Mouse (Mus musculus): Measurements from ENCODE around the gene Gm42420.

Gm42420 gene

GRCm38 (mm10) chr6:39585517-39585916 lies at the start of gene Gm42420:
TSS of gene Gm42420 (plus strand) at chr6:39585753.
- in situ Hi-C loops (cut with MboI, MseI), result no loop called here

GRCm38 (mm10) chr6:39536621-39537020 lies 48.9 kb upstream of the Gm42420 start:
- in situ Hi-C loops (cut with MboI, MseI), result no loop called here

GRCm38 (mm10) chr6:39537276-39537675 lies 48.3 kb upstream of the Gm42420 start:
- in situ Hi-C loops (cut with MboI, MseI), result no loop called here

GRCm38 (mm10) chr6:39538227-39538626 lies 47.3 kb upstream of the Gm42420 start:
- in situ Hi-C loops (cut with MboI, MseI), result no loop called here

GRCm38 (mm10) chr6:39539679-39540155 lies 45.8 kb upstream of the Gm42420 start:
- in situ Hi-C loops (cut with MboI, MseI), result loop anchor here in 1 of 2 experiments (10.0 kb wide), 1 partner anchor 1345 kb away; the partner anchor contains the start of gene Moxd2

- in situ Hi-C loops (cut with MboI, MseI), result loop anchor here in 1 of 2 experiments (10.0 kb wide), 1 partner anchor 1344 kb away; the partner anchor contains the start of gene Moxd2
These were observed 45.0 kb upstream of the Gm42420 start for GRCm38 (mm10) chr6:39540563-39540962.

- in situ Hi-C loops (cut with MboI, MseI), result loop anchor here in 1 of 2 experiments (10.0 kb wide), 1 partner anchor 1342 kb away; the partner anchor contains the start of gene Moxd2
These were observed 42.6 kb upstream of the Gm42420 start for GRCm38 (mm10) chr6:39542631-39543597.

GRCm38 (mm10) chr6:39543769-39544420 lies 41.7 kb upstream of the Gm42420 start:
- in situ Hi-C loops (cut with MboI, MseI), result loop anchor here in 1 of 2 experiments (10.0 kb wide), 1 partner anchor 1341 kb away; the partner anchor contains the start of gene Moxd2

- in situ Hi-C loops (cut with MboI, MseI), result loop anchor here in 1 of 2 experiments (10.0 kb wide), 1 partner anchor 1339 kb away; the partner anchor contains the start of gene Moxd2
These were observed 40.1 kb upstream of the Gm42420 start for GRCm38 (mm10) chr6:39545474-39545873.

GRCm38 (mm10) chr6:39548030-39548429 lies 37.5 kb upstream of the Gm42420 start:
- in situ Hi-C loops (cut with MboI, MseI), result loop anchor here in 1 of 2 experiments (10.0 kb wide), 1 partner anchor 1337 kb away; the partner anchor contains the start of gene Moxd2

GRCm38 (mm10) chr6:39551981-39552636 lies 33.4 kb upstream of the Gm42420 start:
- in situ Hi-C loops (cut with MboI, MseI), result no loop called here

GRCm38 (mm10) chr6:39554888-39555647 lies 30.5 kb upstream of the Gm42420 start:
- in situ Hi-C loops (cut with MboI, MseI), result no loop called here

GRCm38 (mm10) chr6:39555648-39555945 lies 30.0 kb upstream of the Gm42420 start:
- in situ Hi-C loops (cut with MboI, MseI), result no loop called here

GRCm38 (mm10) chr6:39556900-39557659 lies 28.5 kb upstream of the Gm42420 start:
- in situ Hi-C loops (cut with MboI, MseI), result no loop called here

- in situ Hi-C loops (cut with MboI, MseI), result no loop called here
These were observed 27.8 kb upstream of the Gm42420 start, which contains the start of gene Dennd2a for GRCm38 (mm10) chr6:39557723-39558261. TSS of gene Dennd2a (minus strand) at chr6:39557867.

- in situ Hi-C loops (cut with MboI, MseI), result no loop called here
These were observed 26.1 kb upstream of the Gm42420 start for GRCm38 (mm10) chr6:39559276-39559939.

- in situ Hi-C loops (cut with MboI, MseI), result loop anchor here (5.0 to 10.0 kb wide), 2 partner anchors 95 to 98 kb away; no protein-coding TSS in a partner anchor
These were observed 23.2 kb upstream of the Gm42420 start for GRCm38 (mm10) chr6:39562166-39563015.

GRCm38 (mm10) chr6:39567528-39567927 lies 18.0 kb upstream of the Gm42420 start:
- in situ Hi-C loops (cut with MboI, MseI), result loop anchor here in 1 of 2 experiments (10.0 kb wide), 1 partner anchor 103 kb away; no protein-coding TSS in a partner anchor

Data from T-helper 17 cell (primary cell).